Mouse (Mus musculus) natural killer cell, adult 2 months (primary cell): ENCODE measurements around the gene Unc5a.

Source experiments
- DNase-seq, 2 experiments: peaks; one replicate each; pipeline ENCODE4 v3.0.0; 2022; ENCODE audit warnings: low spot score in 2 of 2

Unc5a gene

DNA sequence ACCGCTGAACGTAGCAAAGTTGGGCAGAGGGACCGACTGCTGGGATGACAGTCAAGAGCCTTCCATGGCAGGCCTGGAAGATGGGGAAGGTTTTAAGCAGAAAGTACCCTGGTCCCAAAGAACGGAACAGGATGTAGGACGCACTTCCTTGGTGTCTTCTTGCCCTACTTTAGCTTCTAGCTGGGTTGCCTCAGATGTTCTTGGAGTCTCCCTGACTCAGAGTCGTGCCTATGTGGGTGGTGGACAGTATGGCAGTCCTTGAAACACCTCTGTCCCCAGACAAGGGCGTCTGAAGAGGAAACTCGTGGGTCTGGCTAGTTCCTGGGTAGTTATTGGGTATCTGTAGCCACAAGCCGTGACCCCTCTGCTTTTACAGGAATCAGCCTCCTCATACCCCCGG is 52.9 kb downstream of the Unc5a start:
- no peak for DNase-seq

DNA sequence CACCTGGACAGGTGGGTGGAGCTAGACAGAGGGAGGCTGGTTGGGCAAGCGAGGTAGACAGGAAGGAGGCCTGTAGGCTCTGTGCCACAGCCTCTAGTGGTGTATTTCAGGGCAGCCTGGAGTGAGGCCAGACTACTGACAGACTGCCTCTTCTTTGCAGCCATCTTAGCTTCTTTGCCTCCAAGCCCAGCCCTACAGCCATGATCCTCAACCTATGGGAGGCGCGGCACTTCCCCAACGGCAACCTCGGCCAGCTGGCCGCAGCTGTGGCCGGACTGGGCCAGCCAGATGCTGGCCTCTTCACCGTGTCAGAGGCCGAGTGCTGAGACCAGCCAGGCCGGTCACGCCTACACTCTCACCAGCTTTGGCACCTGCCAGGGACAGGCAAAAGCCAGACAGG is 55.4 kb downstream of the Unc5a start:
- DNase-seq: no peak

DNA sequence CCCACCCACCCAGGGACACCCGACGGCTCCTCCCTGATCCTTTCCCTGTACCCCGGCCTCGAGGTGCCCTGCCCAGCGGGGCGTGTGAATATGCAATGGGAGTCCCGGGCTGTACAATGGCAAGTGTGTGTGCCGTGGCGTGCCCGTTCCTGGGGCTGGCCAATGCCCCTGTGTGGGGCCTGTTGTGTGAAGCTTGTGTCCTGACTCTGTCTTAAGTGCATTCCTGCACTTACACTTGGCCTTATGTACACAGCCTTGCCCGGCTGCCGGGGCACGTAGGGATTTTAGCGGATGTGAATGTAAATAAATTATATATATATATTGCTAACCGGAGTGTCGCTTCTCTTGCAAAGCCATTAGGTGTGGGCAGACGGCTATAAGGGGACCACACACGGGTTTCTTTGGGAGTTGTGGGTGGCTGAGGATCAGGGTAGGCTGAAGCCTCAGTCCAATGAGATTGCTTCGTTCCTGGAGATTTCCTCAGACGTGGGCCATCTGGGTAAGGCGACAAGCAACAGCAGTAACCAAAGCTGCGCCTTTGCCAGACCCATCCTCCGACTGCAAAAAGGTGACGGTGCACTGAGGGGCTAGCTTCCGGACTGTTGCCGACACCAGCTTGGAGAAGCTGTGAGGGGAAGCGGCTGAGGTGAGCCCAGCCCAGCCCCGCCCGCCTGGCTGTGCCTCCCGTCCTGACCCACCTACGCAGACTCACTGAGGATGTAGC is 56.6 kb downstream of the Unc5a start:
- DNase-seq: no peak

DNA sequence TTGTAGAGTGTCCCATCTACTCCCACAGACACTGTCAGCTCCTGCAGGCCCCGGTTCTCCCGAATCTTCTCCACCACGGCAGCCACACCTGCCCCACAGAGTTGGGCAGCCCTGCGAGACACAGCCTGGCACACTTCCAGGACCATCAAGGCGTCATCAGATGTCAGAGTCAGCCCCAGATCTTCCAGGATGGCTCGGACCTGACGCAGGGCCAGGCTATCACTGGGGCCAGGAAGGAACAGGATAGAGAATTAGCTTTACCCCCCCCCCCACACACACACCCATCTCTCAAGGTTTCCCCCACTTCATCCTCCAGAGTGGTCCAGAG is 57.2 kb downstream of the Unc5a start:
- DNase-seq: no peak

DNA sequence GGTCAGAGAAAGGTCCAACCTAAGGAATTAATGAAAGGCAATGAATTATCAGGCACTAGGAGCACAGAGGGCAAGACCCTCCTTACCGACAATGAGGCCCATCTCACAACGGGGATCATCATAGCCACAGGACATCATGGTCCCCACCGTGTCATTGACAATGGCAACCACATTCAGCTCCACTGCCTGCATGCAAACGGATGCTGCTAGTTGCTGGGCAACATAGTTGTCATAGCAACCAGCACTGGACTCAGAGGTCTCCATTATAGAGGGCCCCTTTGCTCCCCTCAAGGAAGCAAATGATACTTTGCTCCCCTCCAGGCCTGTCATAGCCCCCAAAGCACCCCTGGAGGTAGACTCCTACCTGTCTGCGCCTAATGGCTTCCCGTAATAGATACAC is 59.4 kb downstream of the Unc5a start:
- no peak for DNase-seq

DNA sequence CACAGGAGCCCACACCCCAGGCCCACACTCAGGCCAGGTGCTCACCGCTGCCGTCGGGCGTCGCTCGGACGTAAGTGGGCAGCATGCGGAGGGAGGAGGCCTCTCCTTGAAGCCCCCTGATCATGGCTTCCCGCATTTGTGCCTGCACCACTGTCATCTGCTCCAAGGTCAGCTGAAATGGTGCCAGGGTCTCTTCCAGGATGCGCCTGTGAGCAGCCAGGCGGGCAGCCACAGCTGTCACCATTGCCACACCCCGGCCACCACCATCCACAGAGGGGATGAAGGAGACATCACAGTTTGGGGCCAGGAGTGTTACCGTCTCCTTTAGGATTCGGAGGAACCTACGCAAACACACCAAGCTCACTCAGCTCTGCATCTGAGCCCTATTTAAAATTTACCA is 61.9 kb downstream of the Unc5a start:
- no peak for DNase-seq

DNA sequence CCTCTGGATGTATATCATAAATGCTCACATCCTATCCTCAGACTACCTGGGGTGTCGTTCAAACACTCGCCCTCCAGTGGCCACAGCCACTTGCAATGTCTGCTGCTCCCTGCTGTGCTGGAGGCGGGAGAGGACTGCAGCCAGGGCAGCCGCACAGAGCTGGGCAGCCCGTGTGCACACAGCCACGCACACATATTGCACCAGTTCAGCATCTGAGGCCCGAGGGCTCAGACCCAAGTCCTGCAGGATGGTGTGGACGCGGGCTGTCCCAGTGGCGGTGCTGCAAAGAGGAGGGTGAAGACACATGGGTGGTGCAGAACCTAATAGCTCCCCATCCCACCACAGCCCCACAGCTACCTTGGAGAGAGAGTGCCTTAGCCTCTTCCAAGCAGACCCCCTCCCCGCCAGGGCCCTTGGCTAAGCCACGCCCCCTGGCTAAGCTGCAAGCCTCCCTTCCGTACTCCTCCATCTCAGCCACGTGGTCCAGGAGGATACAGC is 62.8 kb downstream of the Unc5a start:
- no peak for DNase-seq

DNA sequence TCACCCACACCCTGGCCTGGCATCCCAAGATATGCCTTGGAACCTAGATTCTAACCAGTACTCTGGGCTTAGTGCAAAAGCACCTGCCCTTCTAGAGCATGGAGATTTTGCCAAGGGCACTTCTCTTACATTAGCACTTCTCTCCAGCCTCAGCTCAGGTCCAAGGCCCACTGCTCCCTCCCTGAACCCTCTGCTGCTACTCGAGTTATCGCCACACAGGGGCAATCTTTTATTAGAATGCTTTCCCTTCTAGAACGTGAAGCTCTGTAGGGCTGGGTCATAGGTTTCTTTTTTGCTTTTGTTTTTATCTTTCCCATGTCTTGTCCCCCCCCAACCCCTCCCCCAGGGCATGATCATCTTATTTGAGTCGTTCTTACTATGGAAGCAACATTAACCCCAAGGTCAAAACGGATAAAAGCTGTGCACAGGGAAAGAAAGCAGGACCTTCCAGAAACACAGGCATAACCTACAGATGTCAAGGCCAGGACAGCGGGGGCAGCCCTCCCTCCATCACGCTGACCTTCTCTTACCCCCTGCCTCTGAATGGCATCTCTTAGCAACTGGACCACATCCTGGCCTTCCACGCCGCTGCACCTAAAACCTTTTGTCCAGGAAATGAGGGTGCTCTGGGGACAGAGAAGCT is 64.6 kb downstream of the Unc5a start:
- peak; percentile 21 to 46 for DNase-seq

DNA sequence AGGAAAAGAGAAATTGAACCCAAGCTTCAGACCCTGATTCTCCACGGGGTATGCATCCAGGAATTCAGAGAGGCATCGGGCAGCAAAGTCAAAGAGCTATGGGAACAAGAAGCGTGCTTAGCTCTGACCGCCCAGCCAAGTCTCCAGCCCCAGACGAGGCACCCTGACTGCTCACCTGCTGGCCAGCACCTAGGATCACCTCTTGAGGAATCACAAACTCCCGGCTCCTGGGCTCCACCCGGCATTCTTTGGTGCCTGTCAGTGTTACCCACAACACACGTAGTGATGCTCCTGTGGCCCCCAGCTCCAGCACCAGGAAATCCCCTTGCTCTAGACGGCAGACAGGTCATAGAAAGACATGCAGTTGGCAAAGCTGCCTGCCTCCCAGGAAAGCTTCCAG is 65.2 kb downstream of the Unc5a start:
- DNase-seq: no peak

DNA sequence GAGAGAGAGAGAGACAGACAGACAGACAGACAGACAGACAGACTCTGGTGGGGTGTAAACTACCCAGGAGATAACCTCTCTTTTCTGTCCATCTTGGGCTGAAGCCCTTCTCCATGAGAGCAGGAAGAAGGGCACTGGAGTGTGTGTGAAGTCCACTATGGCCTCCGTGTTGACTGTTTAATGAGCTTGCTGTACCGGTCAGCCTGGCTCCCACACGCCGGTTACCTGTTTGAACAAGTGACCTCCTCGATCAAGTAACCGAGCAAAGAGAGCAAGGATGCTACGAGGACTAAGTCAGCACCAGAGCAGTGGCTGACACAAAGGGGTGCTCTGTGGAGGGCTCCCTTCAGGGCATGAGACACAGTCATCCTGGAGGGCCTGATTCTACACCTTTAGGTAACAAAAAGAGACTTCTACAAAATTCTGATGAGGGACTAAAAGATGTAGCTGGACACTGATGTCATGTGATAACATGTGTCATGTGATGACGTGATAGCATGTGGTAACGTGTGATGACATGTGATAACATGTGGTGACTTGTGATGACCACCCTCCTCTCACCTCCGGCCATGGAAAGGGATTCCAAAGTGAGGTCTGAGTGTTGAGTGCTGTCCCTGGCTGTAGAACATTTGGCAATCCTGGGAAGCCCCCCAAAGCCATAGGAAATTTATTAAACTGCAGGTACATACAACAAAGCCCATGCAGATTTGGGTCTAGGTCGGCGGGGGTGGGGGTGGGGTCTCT is 68.1 kb downstream of the Unc5a start:
- peak; percentile 26 to 51 for DNase-seq

DNA sequence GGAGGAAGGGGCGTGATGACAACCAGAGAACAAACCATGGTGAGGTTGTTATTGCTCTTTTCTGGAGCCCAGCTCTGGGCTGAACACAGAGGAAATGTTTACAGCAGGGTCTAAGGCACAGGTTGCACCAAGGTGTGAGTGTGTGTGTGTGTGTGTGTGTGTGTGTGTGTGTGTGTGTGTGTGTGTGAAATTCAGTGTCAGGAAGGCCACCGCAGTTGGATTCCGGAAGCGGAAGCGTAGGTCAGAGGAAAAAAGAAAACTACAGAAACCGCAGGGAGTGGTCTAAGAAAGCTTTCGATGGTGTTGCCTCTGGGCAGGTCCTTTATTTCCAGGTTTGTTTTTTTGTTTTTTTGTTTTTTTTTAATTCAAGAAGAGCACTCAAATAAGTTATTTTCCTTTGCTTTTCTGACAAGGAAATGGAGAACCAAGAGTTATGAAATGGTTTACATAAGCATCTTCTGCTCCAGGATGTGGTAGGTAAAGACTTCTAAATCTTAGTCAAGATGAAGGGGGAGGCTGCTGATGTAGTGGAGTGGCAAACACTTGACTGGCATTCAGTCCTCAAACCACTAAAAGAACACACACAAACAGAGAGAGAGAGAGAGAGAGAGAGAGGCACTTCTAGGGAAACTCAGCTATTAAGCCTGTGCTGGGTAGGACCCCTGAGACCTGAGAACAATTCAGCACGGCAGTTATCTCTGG is 68.8 kb downstream of the Unc5a start:
- peak; percentile 37 to 59 for DNase-seq

DNA sequence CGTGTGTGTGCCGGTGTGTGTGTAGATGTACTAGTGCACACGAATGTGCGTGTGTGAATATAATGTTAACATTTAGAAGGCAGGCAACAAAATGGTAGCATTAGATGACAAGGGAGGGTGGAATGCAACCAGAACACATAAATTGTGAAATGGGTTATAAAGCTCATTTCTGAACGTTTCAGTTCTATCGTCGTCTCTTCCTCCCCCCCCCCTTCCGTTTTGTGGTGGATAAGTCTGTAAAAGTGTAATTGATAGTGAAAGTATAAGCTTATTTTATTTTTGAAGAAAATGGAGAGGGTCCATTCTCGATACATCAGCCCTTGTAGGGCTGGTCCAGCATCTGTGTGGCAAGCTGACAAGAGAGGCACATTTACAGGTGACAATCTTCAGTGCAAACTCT is 69.5 kb downstream of the Unc5a start:
- no peak for DNase-seq

DNA sequence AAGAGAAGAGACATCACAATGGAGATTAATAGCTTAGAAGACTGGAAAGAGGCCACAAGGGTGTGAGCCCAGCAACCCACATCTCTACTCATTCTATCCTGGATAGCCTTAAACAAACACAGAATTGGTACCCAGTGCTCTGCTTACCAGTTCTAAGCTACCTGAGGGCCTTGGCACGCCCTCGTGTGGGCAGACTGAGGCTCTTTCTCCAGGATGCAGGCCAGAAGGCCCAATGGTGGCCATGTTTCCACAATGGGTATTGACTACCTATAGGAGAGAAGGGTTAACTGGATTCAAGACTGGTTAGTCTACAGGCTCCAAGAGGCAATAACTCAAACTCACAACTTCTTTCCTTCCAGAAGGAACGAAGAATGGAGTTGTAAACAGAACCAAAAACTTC is 70.0 kb downstream of the Unc5a start:
- no peak for DNase-seq

DNA sequence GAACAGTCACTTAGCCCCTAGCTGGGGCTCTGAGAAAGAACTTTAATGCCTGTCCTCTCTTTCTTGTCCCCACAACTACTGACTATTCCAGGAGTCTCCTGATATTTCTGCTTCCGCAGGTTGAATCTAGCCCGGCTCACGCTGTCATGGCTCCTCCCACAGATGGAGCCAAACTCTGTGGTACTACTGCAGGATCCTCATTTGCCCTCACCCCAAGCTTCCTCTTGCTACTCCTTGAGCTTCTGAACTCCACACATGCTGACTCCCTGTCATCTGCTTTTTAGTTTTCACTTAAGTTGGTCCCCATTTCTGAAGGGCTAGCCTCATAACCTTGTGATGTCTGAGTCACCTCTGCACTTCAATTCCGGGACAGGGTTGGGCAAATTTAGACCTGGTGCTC is 70.8 kb downstream of the Unc5a start:
- DNase-seq: no peak

DNA sequence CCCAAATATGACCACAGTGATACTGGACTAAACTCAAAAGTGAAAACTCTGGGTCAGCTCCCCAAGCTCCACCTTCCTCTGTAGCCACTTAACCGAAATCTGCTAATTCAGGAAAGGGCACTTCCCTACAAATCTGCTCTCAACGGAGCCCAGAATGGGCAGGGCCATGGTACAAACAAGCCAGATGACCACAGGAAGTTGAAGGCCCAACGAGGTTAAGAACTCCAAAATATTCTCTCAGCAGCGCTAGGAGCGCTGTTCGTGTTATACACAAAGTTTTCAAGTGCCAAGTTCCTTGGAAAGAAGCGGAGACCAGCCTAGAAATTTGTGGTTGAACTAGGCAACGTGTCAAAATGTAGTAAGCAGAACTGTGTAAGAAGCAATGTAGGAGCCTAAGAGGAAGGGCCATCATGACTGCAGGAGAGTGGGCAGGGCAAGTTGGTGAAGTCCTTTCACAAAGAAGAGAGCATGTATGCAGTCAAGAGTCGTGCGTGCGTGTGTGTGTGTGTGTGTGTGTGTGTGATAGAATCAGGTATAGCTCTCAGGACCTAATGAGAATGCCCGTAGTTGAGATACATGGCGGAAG is 72.1 kb downstream of the Unc5a start, which contains the start of gene Hk3:
Hk3 (minus strand) TSS at position 192 of the 586 bp plus-strand sequence.
- DNase-seq: no peak

DNA sequence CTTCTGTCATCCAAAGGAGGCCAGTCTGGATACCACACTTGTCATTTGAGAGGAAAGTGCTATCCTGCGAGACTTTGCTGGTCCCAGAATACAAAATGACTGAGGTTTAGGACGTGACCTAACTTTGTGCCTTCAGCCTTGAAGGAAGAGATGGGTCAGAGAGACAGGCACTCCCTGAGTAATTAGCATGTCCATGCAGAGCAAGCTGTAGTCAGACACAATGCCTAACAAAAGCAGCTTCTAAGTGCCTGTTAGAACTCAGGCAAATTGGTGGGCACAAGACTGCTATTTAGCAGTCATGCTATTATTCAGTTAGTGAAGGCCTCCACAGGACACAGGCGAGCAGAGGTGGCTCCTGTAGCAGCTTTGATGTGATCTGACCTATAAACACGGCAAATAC is 73.0 kb downstream of the Unc5a start:
- no peak for DNase-seq

DNA sequence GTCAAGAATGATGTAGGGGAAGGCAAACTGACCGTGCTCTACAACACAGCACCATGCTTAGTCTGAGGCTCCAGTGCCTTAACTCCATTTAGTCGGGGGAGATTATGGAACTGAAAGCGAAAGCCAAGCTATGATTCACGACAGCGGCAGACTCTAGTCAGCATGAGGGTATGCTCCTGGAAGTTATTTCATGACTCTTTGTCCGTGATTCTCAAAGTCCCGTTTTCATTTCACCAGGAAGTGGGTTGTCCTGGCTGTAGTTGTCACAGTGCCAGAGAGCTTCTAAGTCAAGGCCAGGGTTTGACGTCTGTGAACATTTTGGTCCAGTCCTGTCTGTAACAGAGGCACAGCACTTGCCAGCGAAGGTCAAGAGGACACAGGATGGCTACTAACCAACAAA is 73.5 kb downstream of the Unc5a start:
- DNase-seq: peak; percentile 21 to 27

DNA sequence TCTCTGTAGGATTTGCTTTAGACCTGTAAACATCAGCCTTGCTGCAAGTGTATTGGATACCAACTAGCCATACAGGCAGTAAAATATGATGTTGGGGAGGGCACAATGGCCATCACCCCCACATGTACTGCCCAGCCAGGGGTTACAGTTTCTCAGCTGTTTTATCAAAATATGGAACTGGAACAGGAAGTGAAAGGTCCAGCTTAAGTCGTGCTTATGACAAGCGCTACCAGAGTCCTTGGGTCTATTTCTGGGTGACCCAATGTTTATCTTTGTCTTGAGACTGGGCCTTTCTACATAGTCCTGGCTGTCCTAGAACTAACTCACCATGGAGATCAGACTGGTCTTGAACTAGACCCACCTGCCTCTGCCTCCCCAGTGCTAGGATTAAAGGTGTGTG is 75.0 kb downstream of the Unc5a start:
- DNase-seq: no peak

DNA sequence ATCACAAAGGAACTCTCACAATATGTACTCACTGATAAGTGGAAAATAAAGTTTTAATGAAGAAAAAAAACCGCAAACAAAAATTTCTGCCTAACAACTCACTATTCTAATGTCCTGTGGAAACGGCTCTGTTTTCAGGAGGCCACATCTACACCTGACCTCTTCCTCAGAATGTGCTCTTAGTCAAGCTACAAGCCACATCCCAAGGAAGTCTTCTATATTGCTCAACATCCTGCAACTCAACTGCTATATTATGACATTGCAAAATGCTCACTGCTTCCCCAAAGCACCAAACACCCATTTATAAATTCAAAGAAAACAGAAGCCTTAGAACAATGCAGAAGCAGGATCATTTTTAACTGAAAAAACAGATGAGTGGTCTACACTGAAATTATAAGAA is 90.8 kb downstream of the Unc5a start:
- no peak for DNase-seq

DNA sequence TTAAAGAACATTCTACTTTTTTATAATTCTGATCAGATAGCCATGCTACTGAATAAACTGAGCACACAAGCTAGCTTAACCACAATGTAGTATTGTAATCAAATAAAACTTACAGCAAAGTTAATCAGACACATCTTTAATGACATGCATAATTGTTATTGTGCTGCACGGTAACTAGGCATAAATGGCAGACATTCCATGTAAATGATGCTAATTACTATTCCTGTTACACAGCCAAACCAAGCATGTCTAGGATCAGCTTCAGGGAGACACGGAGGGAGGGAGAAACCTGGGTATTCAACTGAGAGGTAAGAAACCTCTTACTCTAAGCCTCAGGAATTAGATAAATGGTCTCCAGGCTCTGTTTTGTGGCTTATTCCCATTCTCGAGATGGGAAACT is 98.5 kb downstream of the Unc5a start:
- DNase-seq: no peak
